Mouse (Mus musculus) forebrain, embryonic 14.5 days (tissue): ENCODE measurements around the gene Cd70. TPM values are rescaled to one million over a fixed set of nuclear protein-coding genes. Genes with fewer than 3 reads are reported as not detected.
"Not testable (repeated sequence)": the region's sequence is repeated elsewhere in the genome, so short reads cannot be mapped to it uniquely, and the experiment has no call there.

ENCODE experiments used
- ATAC-seq: fragments of 200-750 bp; cut with Nextera tagmentation; 2 replicates; pipeline ENCODE4 v1.8.0; 2017; ENCODE audit warnings: mild to moderate bottlenecking, moderate library complexity
- DNase-seq: peaks from one replicate; pipeline ENCODE4 v3.0.0-alpha.2; 2015; ENCODE audit warnings: low spot score
- H3K27ac ChIP-seq: fragments of 300-500 bp; sonication (generic); 2 replicates; pipeline ENCODE4 v1.5.1; 2014; ENCODE audit warnings: low read depth, mild to moderate bottlenecking, control low read depth, low read length, moderate library complexity
- H3K27me3 ChIP-seq: fragments of 300-500 bp; sonication (generic); replicated peaks from 2 replicates; pipeline ENCODE4 v1.6.1; 2014; ENCODE audit warnings: low read length, control low read depth, mixed read lengths; ENCODE audit not compliant: control insufficient read depth, insufficient read depth
- H3K36me3 ChIP-seq: fragments of 300-500 bp; sonication (generic); 2 replicates; pipeline ENCODE4 v1.6.1; 2014; ENCODE audit warnings: low read length, control low read depth; ENCODE audit not compliant: control insufficient read depth, insufficient read depth
- H3K4me1 ChIP-seq: fragments of 300-500 bp; sonication (generic); 2 replicates; pipeline ENCODE4 v1.6.1; 2014; ENCODE audit warnings: antibody characterized with exemption, low read length, control low read depth; ENCODE audit not compliant: control insufficient read depth, insufficient read depth
- H3K4me2 ChIP-seq: fragments of 300-500 bp; sonication (generic); 2 replicates; pipeline ENCODE4 v1.6.1; 2014; ENCODE audit warnings: mild to moderate bottlenecking, control low read depth, low read length
- H3K4me3 ChIP-seq: fragments of 300-500 bp; sonication (generic); 2 replicates; pipeline ENCODE4 v1.5.1; 2014; ENCODE audit warnings: low read depth, low read length, control low read depth
- H3K9ac ChIP-seq: fragments of 300-500 bp; sonication (generic); 2 replicates; pipeline ENCODE4 v1.6.1; 2014; ENCODE audit warnings: mild to moderate bottlenecking, low read length, control low read depth, moderate library complexity
- H3K9me3 ChIP-seq: fragments of 300-500 bp; sonication (generic); replicated peaks from 2 replicates; pipeline ENCODE4 v1.6.1; 2016; ENCODE audit warnings: low read length, control low read depth, mixed read lengths; ENCODE audit not compliant: control insufficient read depth
- WGBS: fragments of 180-500 bp; shearing (Covaris S2); extraction: QIAGEN DNeasy Blood & Tissue Kit; methylation state at CpG from one replicate; pipeline ENCODE4 v1.1.7; 2014; 5-methylcytosine and 5-hydroxymethylcytosine counted together
- polyA plus RNA-seq: library from polyadenylated mRNA; unstranded; fragments of >200 nt; fragmentation: Nextera tagmentation; extraction: Ambion mirVana; gene quantifications from 2 replicates; pipeline ENCODE4 v1.2.1, GENCODE M21; 2014

The Cd70 gene
- polyA plus RNA-seq, 1 experiment from 2014 or later: 0.50 TPM

- H3K4me2 ChIP-seq: no peak overlapping the region
- ATAC-seq: no peak
- no peaks in the 10 kb centered on the region for H3K36me3 ChIP-seq
- no peak overlapping the region for H3K9ac ChIP-seq
- no peak for DNase-seq
- no peak overlapping the region for H3K27ac ChIP-seq
- H3K4me3 ChIP-seq: no peak overlapping the region
- H3K27me3 ChIP-seq: peaks cover 10% of the 10 kb centered on the region
- WGBS: 86% methylated on average over 3 of the region's 3 CpGs
- no peaks in the 10 kb centered on the region for H3K9me3 ChIP-seq
- no peaks in the 10 kb centered on the region for H3K4me1 ChIP-seq
Measured at GRCm38 (mm10) chr17:57143704-57144103, 5.9 kb downstream of the Cd70 start.

GRCm38 (mm10) chr17:57139708-57140107, 9.9 kb downstream of the Cd70 start:
- Histone ChIP-seq H3K9me3 (no peaks in the 10 kb centered on the region), H3K4me2 (no peak overlapping the region), H3K27ac (no peak overlapping the region), H3K36me3 (no peaks in the 10 kb centered on the region), H3K4me1 (no peaks in the 10 kb centered on the region), H3K27me3 (no peaks in the 10 kb centered on the region), H3K4me3 (no peak overlapping the region), H3K9ac (no peak overlapping the region)
- no peak for ATAC-seq
- no peak for DNase-seq
- WGBS: 84% methylated on average over 3 of the region's 3 CpGs

- WGBS: 87% methylated on average over 4 of the region's 4 CpGs
- no peak for ATAC-seq
- H3K36me3 ChIP-seq: no peaks in the 10 kb centered on the region
- H3K4me3 ChIP-seq: no peak overlapping the region
- no peak overlapping the region for H3K4me2 ChIP-seq
- H3K27me3 ChIP-seq: no peaks in the 10 kb centered on the region
- no peak overlapping the region for H3K9ac ChIP-seq
- no peaks in the 10 kb centered on the region for H3K4me1 ChIP-seq
- no peaks in the 10 kb centered on the region for H3K9me3 ChIP-seq
- DNase-seq: no peak
- H3K27ac ChIP-seq: no peak overlapping the region
Measured at GRCm38 (mm10) chr17:57138676-57139075, 10.9 kb downstream of the Cd70 start.

GRCm38 (mm10) chr17:57135635-57136034, 13.9 kb downstream of the Cd70 start:
- Histone ChIP-seq H3K9ac (no peak overlapping the region), H3K9me3 (no peaks in the 10 kb centered on the region), H3K4me1 (no peaks in the 10 kb centered on the region), H3K36me3 (no peaks in the 10 kb centered on the region), H3K27me3 (no peaks in the 10 kb centered on the region), H3K4me2 (no peak overlapping the region), H3K27ac (no peak overlapping the region), H3K4me3 (no peak overlapping the region)
- DNase-seq (no peak), ATAC-seq (no peak)
- WGBS: 76% methylated on average over 3 of the region's 3 CpGs

GRCm38 (mm10) chr17:57134693-57135092, 14.9 kb downstream of the Cd70 start:
- H3K4me3 ChIP-seq: no peak overlapping the region

GRCm38 (mm10) chr17:57134021-57134420, 15.6 kb downstream of the Cd70 start:
- not testable (repeated sequence) for H3K9me3 ChIP-seq, ATAC-seq, H3K27ac ChIP-seq, H3K4me1 ChIP-seq, DNase-seq, H3K4me3 ChIP-seq, H3K4me2 ChIP-seq, H3K27me3 ChIP-seq, H3K36me3 ChIP-seq, H3K9ac ChIP-seq
- 19% methylated on average over 3 of the region's 3 CpGs for WGBS

More at GRCm38 (mm10) chr17:57134693-57135092, 14.9 kb downstream of the Cd70 start:
- no peak for DNase-seq
- WGBS: 91% methylated on average over 2 of the region's 2 CpGs
- Histone ChIP-seq H3K9me3 (no peaks in the 10 kb centered on the region), H3K4me1 (no peaks in the 10 kb centered on the region), H3K36me3 (no peaks in the 10 kb centered on the region), H3K27me3 (no peaks in the 10 kb centered on the region), H3K9ac (no peak overlapping the region), H3K4me2 (no peak overlapping the region), H3K27ac (no peak overlapping the region)
- no peak for ATAC-seq

GRCm38 (mm10) chr17:57131793-57132192, 17.8 kb downstream of the Cd70 start:
- no peak overlapping the region for H3K27ac ChIP-seq
- no peaks in the 10 kb centered on the region for H3K4me1 ChIP-seq
- 92% methylated on average over 1 of the region's 1 CpGs for WGBS
- H3K36me3 ChIP-seq: no peaks in the 10 kb centered on the region
- H3K4me3 ChIP-seq: no peak overlapping the region
- DNase-seq (no peak), ATAC-seq (no peak)
- H3K4me2 ChIP-seq: no peak overlapping the region
- H3K27me3 ChIP-seq: no peaks in the 10 kb centered on the region
- no peaks in the 10 kb centered on the region for H3K9me3 ChIP-seq
- H3K9ac ChIP-seq: no peak overlapping the region

- Histone ChIP-seq H3K4me2 (no peak overlapping the region), H3K4me3 (no peak overlapping the region), H3K27me3 (no peaks in the 10 kb centered on the region), H3K9me3 (no peaks in the 10 kb centered on the region), H3K4me1 (no peaks in the 10 kb centered on the region), H3K27ac (no peak overlapping the region), H3K36me3 (no peaks in the 10 kb centered on the region), H3K9ac (no peak overlapping the region)
- ATAC-seq: no peak
- 68% methylated on average over 3 of the region's 3 CpGs for whole genome bisulfite sequencing
- no peak for DNase-seq
Measured at GRCm38 (mm10) chr17:57125853-57126622, 23.5 kb downstream of the Cd70 start.

GRCm38 (mm10) chr17:57124792-57125191, 24.8 kb downstream of the Cd70 start:
- Histone ChIP-seq H3K4me3 (no peak overlapping the region), H3K36me3 (no peaks in the 10 kb centered on the region), H3K9me3 (no peaks in the 10 kb centered on the region), H3K27ac (no peak overlapping the region), H3K4me1 (no peaks in the 10 kb centered on the region), H3K4me2 (no peak overlapping the region), H3K9ac (no peak overlapping the region), H3K27me3 (no peaks in the 10 kb centered on the region)
- ATAC-seq: no peak
- 90% methylated on average over 4 of the region's 4 CpGs for WGBS
- DNase-seq: no peak
